Mouse (Mus musculus): ENCODE results near the gene H2-Q6. TPM values are rescaled to one million over a fixed set of nuclear protein-coding genes. Genes with fewer than 3 reads are reported as not detected.
"Not testable (repeated sequence)": the region's sequence is repeated elsewhere in the genome, so short reads cannot be mapped to it uniquely, and the experiment has no call there.

Gene H2-Q6
- polyA plus RNA-seq, 1 experiment from 2014 or later, result 1.4 TPM

- H3K9me3 ChIP-seq (ENCODE audit: control insufficient read depth, low read length); H3K9ac ChIP-seq (replicated peaks; ENCODE audit: low read depth, low read length); H3K27me3 ChIP-seq (ENCODE audit: control insufficient read depth, insufficient read depth, low read length); H3K4me3 ChIP-seq (ENCODE audit: low read depth, low read length); H3K27ac ChIP-seq (ENCODE audit: low read depth, low read length); H3K4me2 ChIP-seq (ENCODE audit: low read depth, low read length); H3K36me3 ChIP-seq (ENCODE audit: control insufficient read depth, insufficient read depth, low read length); H3K4me1 ChIP-seq (ENCODE audit: control insufficient read depth, insufficient read depth, low read length); ATAC-seq (ENCODE audit: low read depth): not testable (repeated sequence)
- 55% methylated on average over 24 of the region's 27 CpGs for WGBS
Measured at GRCm38 (mm10) chr17:35439925-35440645, 15.4 kb downstream of the H2-Q6 start.

GRCm38 (mm10) chr17:35442376-35442775 is 17.7 kb downstream of the H2-Q6 start:
- not testable (repeated sequence) for H3K27ac ChIP-seq (ENCODE audit: low read depth, low read length); H3K36me3 ChIP-seq (ENCODE audit: control insufficient read depth, insufficient read depth, low read length); ATAC-seq (ENCODE audit: low read depth); H3K9me3 ChIP-seq (ENCODE audit: control insufficient read depth, low read length); H3K9ac ChIP-seq (replicated peaks; ENCODE audit: low read depth, low read length); H3K4me2 ChIP-seq (ENCODE audit: low read depth, low read length); H3K27me3 ChIP-seq (ENCODE audit: control insufficient read depth, insufficient read depth, low read length); H3K4me3 ChIP-seq (ENCODE audit: low read depth, low read length); H3K4me1 ChIP-seq (ENCODE audit: control insufficient read depth, insufficient read depth, low read length)
- 95% methylated on average over 2 of the region's 2 CpGs for WGBS

- ATAC-seq (ENCODE audit: low read depth); H3K9me3 ChIP-seq (ENCODE audit: control insufficient read depth, low read length); H3K4me3 ChIP-seq (ENCODE audit: low read depth, low read length); H3K27ac ChIP-seq (ENCODE audit: low read depth, low read length); H3K27me3 ChIP-seq (ENCODE audit: control insufficient read depth, insufficient read depth, low read length); H3K36me3 ChIP-seq (ENCODE audit: control insufficient read depth, insufficient read depth, low read length); H3K4me1 ChIP-seq (ENCODE audit: control insufficient read depth, insufficient read depth, low read length); H3K4me2 ChIP-seq (ENCODE audit: low read depth, low read length); H3K9ac ChIP-seq (replicated peaks; ENCODE audit: low read depth, low read length): not testable (repeated sequence)
- WGBS, result 88% methylated on average over 2 of the region's 2 CpGs
Measured at GRCm38 (mm10) chr17:35444510-35444909, 19.9 kb downstream of the H2-Q6 start.

GRCm38 (mm10) chr17:35458247-35458646 is 33.6 kb downstream of the H2-Q6 start:
- H3K9ac ChIP-seq (replicated peaks; ENCODE audit: low read depth, low read length); H3K27ac ChIP-seq (ENCODE audit: low read depth, low read length); H3K36me3 ChIP-seq (ENCODE audit: control insufficient read depth, insufficient read depth, low read length); H3K9me3 ChIP-seq (ENCODE audit: control insufficient read depth, low read length); H3K4me1 ChIP-seq (ENCODE audit: control insufficient read depth, insufficient read depth, low read length); H3K4me3 ChIP-seq (ENCODE audit: low read depth, low read length); H3K27me3 ChIP-seq (ENCODE audit: control insufficient read depth, insufficient read depth, low read length); ATAC-seq (ENCODE audit: low read depth); H3K4me2 ChIP-seq (ENCODE audit: low read depth, low read length): not testable (repeated sequence)
- WGBS, result no CpG with 5 or more reads among the region's 1 CpGs

- ATAC-seq (ENCODE audit: low read depth), result peak; percentile 54; the same call in 1 of the 2 replicates
- not testable (repeated sequence) for H3K9ac ChIP-seq (replicated peaks; ENCODE audit: low read depth, low read length); H3K9me3 ChIP-seq (ENCODE audit: control insufficient read depth, low read length); H3K4me1 ChIP-seq (ENCODE audit: control insufficient read depth, insufficient read depth, low read length); H3K27me3 ChIP-seq (ENCODE audit: control insufficient read depth, insufficient read depth, low read length); H3K27ac ChIP-seq (ENCODE audit: low read depth, low read length); H3K4me3 ChIP-seq (ENCODE audit: low read depth, low read length); H3K36me3 ChIP-seq (ENCODE audit: control insufficient read depth, insufficient read depth, low read length); H3K4me2 ChIP-seq (ENCODE audit: low read depth, low read length)
- WGBS, result 59% methylated on average over 3 of the region's 9 CpGs
Measured at GRCm38 (mm10) chr17:35460513-35461341, 36.1 kb downstream of the H2-Q6 start.

GRCm38 (mm10) chr17:35465651-35466050 is 41.0 kb downstream of the H2-Q6 start:
- H3K27ac ChIP-seq (ENCODE audit: low read depth, low read length); H3K27me3 ChIP-seq (ENCODE audit: control insufficient read depth, insufficient read depth, low read length); H3K4me1 ChIP-seq (ENCODE audit: control insufficient read depth, insufficient read depth, low read length); H3K9ac ChIP-seq (replicated peaks; ENCODE audit: low read depth, low read length); H3K4me2 ChIP-seq (ENCODE audit: low read depth, low read length); H3K4me3 ChIP-seq (ENCODE audit: low read depth, low read length); H3K9me3 ChIP-seq (ENCODE audit: control insufficient read depth, low read length); H3K36me3 ChIP-seq (ENCODE audit: control insufficient read depth, insufficient read depth, low read length); ATAC-seq (ENCODE audit: low read depth): not testable (repeated sequence)
- WGBS, result 11% methylated on average over 8 of the region's 8 CpGs

- not testable (repeated sequence) for H3K27ac ChIP-seq (ENCODE audit: low read depth, low read length); H3K27me3 ChIP-seq (ENCODE audit: control insufficient read depth, insufficient read depth, low read length); H3K4me1 ChIP-seq (ENCODE audit: control insufficient read depth, insufficient read depth, low read length); H3K36me3 ChIP-seq (ENCODE audit: control insufficient read depth, insufficient read depth, low read length); H3K4me3 ChIP-seq (ENCODE audit: low read depth, low read length); H3K9ac ChIP-seq (replicated peaks; ENCODE audit: low read depth, low read length); H3K9me3 ChIP-seq (ENCODE audit: control insufficient read depth, low read length); H3K4me2 ChIP-seq (ENCODE audit: low read depth, low read length); ATAC-seq (ENCODE audit: low read depth)
- WGBS, result 61% methylated on average over 3 of the region's 3 CpGs
Measured at GRCm38 (mm10) chr17:35468936-35469335, 44.3 kb downstream of the H2-Q6 start.

- H3K4me1 ChIP-seq (ENCODE audit: control insufficient read depth, insufficient read depth, low read length), result 0 out of 2 replicates have a peak, but pooled peaks cover 3% of the 10 kb centered on the region
- under 1% methylated on average over 79 of the region's 80 CpGs for WGBS
- H3K4me3 ChIP-seq (ENCODE audit: low read depth, low read length), result peak within 1 kb of the TSS; percentile 31
- H3K27me3 ChIP-seq (ENCODE audit: control insufficient read depth, insufficient read depth, low read length), result peaks cover 7% of the 10 kb centered on the region; the same call in 1 of the 2 replicates
- peak within 1 kb of the TSS; percentile 58 for H3K4me2 ChIP-seq (ENCODE audit: low read depth, low read length)
- no peak for ATAC-seq (ENCODE audit: low read depth)
- no peak within 1 kb of the TSS for H3K9ac ChIP-seq (replicated peaks; ENCODE audit: low read depth, low read length)
- no peaks in the 10 kb centered on the region for H3K36me3 ChIP-seq (ENCODE audit: control insufficient read depth, insufficient read depth, low read length)
- H3K9me3 ChIP-seq (ENCODE audit: control insufficient read depth, low read length), result no peaks in the 10 kb centered on the region
- H3K27ac ChIP-seq (ENCODE audit: low read depth, low read length), result no peak within 1 kb of the TSS
Measured at GRCm38 (mm10) chr17:35469842-35470751, 45.4 kb downstream of the H2-Q6 start, which contains the start of gene H2-Q10. H2-Q10 (plus strand) TSS chr17:35470089.

All from neural tube, embryonic 14.5 days (tissue).